Mouse (Mus musculus) hindbrain, postnatal 0 days (tissue): ENCODE measurements around the gene Midn. TPM values are rescaled to one million over a fixed set of nuclear protein-coding genes. Genes with fewer than 3 reads are reported as not detected.

Experiments used
- ATAC-seq: fragments of 200-750 bp; cut with Nextera tagmentation; 2 replicates; pipeline ENCODE4 v1.8.0; 2017; ENCODE audit warnings: mild to moderate bottlenecking, moderate TSS enrichment, moderate library complexity
- DNase-seq: peaks from one replicate; pipeline ENCODE4 v3.0.0-alpha.2; 2015; ENCODE audit warnings: low spot score
- H3K27ac ChIP-seq: fragments of 300-500 bp; sonication (generic); 2 replicates; pipeline ENCODE4 v1.5.1; 2014; ENCODE audit warnings: mild to moderate bottlenecking
- H3K27me3 ChIP-seq: fragments of 300-500 bp; sonication (generic); 2 replicates; pipeline ENCODE4 v1.6.1; 2014; ENCODE audit warnings: low read length, mixed read lengths; ENCODE audit not compliant: insufficient read depth
- H3K36me3 ChIP-seq: fragments of 300-500 bp; sonication (generic); 2 replicates; pipeline ENCODE4 v1.6.1; 2014; ENCODE audit warnings: low read length, mixed read lengths; ENCODE audit not compliant: insufficient read depth
- H3K4me1 ChIP-seq: fragments of 300-500 bp; sonication (generic); 2 replicates; pipeline ENCODE4 v1.6.1; 2014; ENCODE audit warnings: antibody characterized with exemption, low read length, mixed read lengths; ENCODE audit not compliant: insufficient read depth
- H3K4me2 ChIP-seq: fragments of 300-500 bp; sonication (generic); 2 replicates; pipeline ENCODE4 v1.6.1; 2014; ENCODE audit warnings: low read depth, mild to moderate bottlenecking, low read length, moderate library complexity, mixed read lengths
- H3K4me3 ChIP-seq: fragments of 300-500 bp; sonication (generic); 2 replicates; pipeline ENCODE4 v1.5.1; 2014; ENCODE audit warnings: low read length
- H3K9ac ChIP-seq: fragments of 300-500 bp; sonication (generic); replicated peaks from 2 replicates; pipeline ENCODE4 v1.6.1; 2014; ENCODE audit warnings: mild to moderate bottlenecking, low read length, moderate library complexity, mixed read lengths
- H3K9me3 ChIP-seq: fragments of 300-500 bp; sonication (generic); 2 replicates; pipeline ENCODE4 v1.6.1; 2016; ENCODE audit warnings: low read length, mixed read lengths
- CTCF ChIP-seq: IDR thresholded peaks from 2 replicates; pipeline ENCODE4 v1.5.1; 2016; ENCODE audit warnings: antibody characterized with exemption, control low read depth, low read depth
- WGBS: fragments of 180-500 bp; shearing (Covaris S2); extraction: QIAGEN DNeasy Blood & Tissue Kit; methylation state at CpG from one replicate; pipeline ENCODE4 v1.1.7; 2014; 5-methylcytosine and 5-hydroxymethylcytosine counted together
- polyA plus RNA-seq: library from polyadenylated mRNA; unstranded; fragments of >200 nt; fragmentation: Nextera tagmentation; extraction: Ambion mirVana; gene quantifications from 2 replicates; pipeline ENCODE4 v1.2.1, GENCODE M21; 2015
- total RNA-seq: library from RNA; depleted of rRNA; stranded (reverse); fragments of >200 nt; gene quantifications from 2 replicates; pipeline ENCODE4 v1.2.3, GENCODE M21; 2014

Midn gene
- total and polyA plus RNA-seq, 2 experiments from 2014 or later = 14.7 to 172 TPM

- H3K27ac ChIP-seq = peak overlapping the region; percentile 58
- H3K4me2 ChIP-seq = peak overlapping the region; percentile 90
- peak overlapping the region; percentile 85 for H3K9ac ChIP-seq
- DNase-seq (no peak), ATAC-seq (no peak)
- WGBS = under 1% methylated on average over 27 of the region's 27 CpGs
- peak overlapping the region; percentile 63 for H3K4me3 ChIP-seq
- H3K4me1 ChIP-seq = peaks cover 21% of the 10 kb centered on the region
- no peaks in the 10 kb centered on the region for H3K27me3 ChIP-seq
- TF ChIP-seq CTCF = no peak
- H3K36me3 ChIP-seq = peaks cover under 1% of the 10 kb centered on the region
- H3K9me3 ChIP-seq = no peaks in the 10 kb centered on the region
These were observed 31.5 kb upstream of the Midn start for GRCm38 (mm10) chr10:80116563-80116926.

GRCm38 (mm10) chr10:80116927-80117691 lies 31.0 kb upstream of the Midn start:
- peak overlapping the region; percentile 90 for H3K4me2 ChIP-seq
- WGBS = 3% methylated on average over 30 of the region's 30 CpGs
- peak overlapping the region; percentile 63 for H3K4me3 ChIP-seq
- peak overlapping the region; percentile 85 for H3K9ac ChIP-seq
- no peaks in the 10 kb centered on the region for H3K9me3 ChIP-seq
- DNase-seq = peak; percentile 56
- ATAC-seq = no peak
- peak overlapping the region; percentile 58 for H3K27ac ChIP-seq
- peaks cover 3% of the 10 kb centered on the region for H3K36me3 ChIP-seq
- peaks cover 21% of the 10 kb centered on the region for H3K4me1 ChIP-seq
- no peaks in the 10 kb centered on the region for H3K27me3 ChIP-seq
- peak; percentile 35 for TF ChIP-seq CTCF

GRCm38 (mm10) chr10:80117736-80118135 lies 30.3 kb upstream of the Midn start:
- ATAC-seq = no peak
- WGBS = 33% methylated on average over 1 of the region's 1 CpGs
- no peaks in the 10 kb centered on the region for H3K9me3 ChIP-seq
- peaks cover 21% of the 10 kb centered on the region for H3K4me1 ChIP-seq
- no peak for TF ChIP-seq CTCF
- H3K4me2 ChIP-seq = peak overlapping the region; percentile 90
- peak overlapping the region; percentile 63 for H3K4me3 ChIP-seq
- H3K27ac ChIP-seq = 0 out of 2 replicates have a peak overlapping the region, but pooled peaks have one; percentile 58
- peaks cover 3% of the 10 kb centered on the region for H3K36me3 ChIP-seq
- no peak for DNase-seq
- H3K9ac ChIP-seq = peak overlapping the region; percentile 85; the same call in 1 of the 2 replicates
- H3K27me3 ChIP-seq = no peaks in the 10 kb centered on the region

- Histone ChIP-seq H3K4me2 (peak overlapping the region; percentile 90), H3K4me1 (peaks cover 21% of the 10 kb centered on the region), H3K9me3 (no peaks in the 10 kb centered on the region), H3K27ac (no peak overlapping the region), H3K4me3 (peak overlapping the region; percentile 63; the same call in 1 of the 2 replicates), H3K27me3 (no peaks in the 10 kb centered on the region), H3K36me3 (peaks cover 3% of the 10 kb centered on the region), H3K9ac (peak overlapping the region; percentile 85; the same call in 1 of the 2 replicates)
- peak; percentile 41 for DNase-seq
- TF ChIP-seq CTCF = no peak
- ATAC-seq = no peak
- 40% methylated on average over 6 of the region's 6 CpGs for WGBS
These were observed 29.5 kb upstream of the Midn start for GRCm38 (mm10) chr10:80118552-80118951.

- peaks cover 21% of the 10 kb centered on the region for H3K4me1 ChIP-seq
- no peak for TF ChIP-seq CTCF
- peaks cover 3% of the 10 kb centered on the region for H3K36me3 ChIP-seq
- H3K9ac ChIP-seq = 0 out of 2 replicates have a peak overlapping the region, but pooled peaks have one; percentile 1
- no peaks in the 10 kb centered on the region for H3K27me3 ChIP-seq
- H3K9me3 ChIP-seq = no peaks in the 10 kb centered on the region
- H3K4me3 ChIP-seq = no peak overlapping the region
- no peak for ATAC-seq
- 59% methylated on average over 2 of the region's 2 CpGs for WGBS
- H3K27ac ChIP-seq = no peak overlapping the region
- no peak overlapping the region for H3K4me2 ChIP-seq
- DNase-seq = no peak
These were observed 27.9 kb upstream of the Midn start for GRCm38 (mm10) chr10:80120146-80120545.

- no peak overlapping the region for H3K4me2 ChIP-seq
- no peak overlapping the region for H3K27ac ChIP-seq
- H3K4me1 ChIP-seq = peaks cover 21% of the 10 kb centered on the region
- H3K9ac ChIP-seq = no peak overlapping the region
- no peaks in the 10 kb centered on the region for H3K9me3 ChIP-seq
- no peaks in the 10 kb centered on the region for H3K27me3 ChIP-seq
- no peak overlapping the region for H3K4me3 ChIP-seq
- TF ChIP-seq CTCF = no peak
- DNase-seq (no peak), ATAC-seq (no peak)
- 87% methylated on average over 2 of the region's 2 CpGs for WGBS
- H3K36me3 ChIP-seq = peaks cover 6% of the 10 kb centered on the region
These were observed 26.4 kb upstream of the Midn start for GRCm38 (mm10) chr10:80121639-80122038.
